Mouse (Mus musculus) monocyte, adult 5-6 weeks (primary cell): ENCODE measurements around the gene Fkbp1a. TPM values are rescaled to one million over a fixed set of nuclear protein-coding genes. Genes with fewer than 3 reads are reported as not detected.

Experiments
- ATAC-seq: fragments of 153-309, 156-312 bp; replicated peaks from 2 replicates; pipeline ENCODE4 v1.8.0; 2017; ENCODE audit warnings: mild to moderate bottlenecking; ENCODE audit not compliant: low TSS enrichment, insufficient number of reproducible peaks, severe bottlenecking, poor library complexity, low FRiP score
- total RNA-seq: library from RNA; stranded (forward); fragments of 200-1000, 200-491, 200-594 nt; gene quantifications from 3 replicates; pipeline ENCODE4 v1.2.3, GENCODE M21; 2017

Fkbp1a gene
- 3.5 to 27.0 TPM (median 23.8 TPM) in 3 replicates for total RNA-seq

- ATAC-seq = peak; percentile 85
These were observed at the start of gene Fkbp1a for GRCm38 (mm10) chr2:151542323-151543062. Gene Fkbp1a, plus strand, starts transcription at chr2:151542483.

- peak; percentile 96 for ATAC-seq
These were observed 48.1 kb upstream of the Fkbp1a start, which contains the start of gene Nsfl1c for GRCm38 (mm10) chr2:151494035-151494803. Gene Nsfl1c, plus strand, starts transcription at chr2:151494182.

DNA sequence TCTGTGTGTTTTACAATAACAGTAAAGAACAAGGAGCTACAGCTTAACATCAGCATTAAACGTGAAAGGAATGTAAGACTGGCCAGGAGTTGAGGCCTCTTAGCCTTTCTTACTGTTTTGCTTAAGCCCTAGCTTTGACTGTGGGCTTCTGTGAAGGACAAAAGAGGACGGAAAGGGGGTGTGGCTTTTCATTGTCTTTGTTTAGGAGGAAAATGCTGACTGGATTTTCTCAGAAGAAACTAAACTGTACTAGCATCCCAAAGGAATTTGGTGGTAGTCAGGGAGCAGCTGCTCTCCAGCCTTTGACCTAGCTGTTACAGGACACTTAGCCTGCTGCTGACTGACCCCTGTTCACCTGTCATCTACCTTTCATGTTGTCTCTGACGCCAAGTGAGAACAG is 43.9 kb upstream of the Fkbp1a start:
- ATAC-seq = no peak

DNA sequence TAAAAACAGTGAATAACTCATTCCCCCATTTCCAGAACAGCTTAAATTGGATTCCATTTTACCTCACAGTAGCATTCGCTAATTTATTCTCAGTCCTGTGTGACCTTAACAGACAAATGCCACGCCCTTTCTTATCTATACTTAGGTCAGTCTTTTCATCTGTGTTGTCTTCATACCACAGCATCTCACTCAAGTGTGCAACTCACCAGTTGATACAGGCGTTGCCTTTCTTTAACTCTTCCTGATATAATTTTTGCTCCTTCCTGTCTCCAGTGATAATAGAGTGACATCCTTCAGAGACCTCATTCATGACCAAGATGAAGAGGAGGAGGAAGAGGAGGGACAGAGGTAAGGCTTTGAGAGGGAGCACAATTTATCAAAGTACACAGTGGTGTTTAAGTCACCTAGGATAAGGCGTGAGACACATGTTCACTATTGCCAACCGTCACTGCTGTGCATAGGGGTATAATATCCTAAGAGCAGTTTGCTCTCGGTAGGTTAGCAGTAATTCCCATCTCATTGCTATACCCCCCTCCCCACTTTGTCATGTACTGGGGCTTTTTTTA is 41.8 kb upstream of the Fkbp1a start:
- ATAC-seq = no peak

GRCm38 (mm10) chr2:151504226-151504625 is 38.1 kb upstream of the Fkbp1a start:
- ATAC-seq = no peak

GRCm38 (mm10) chr2:151512199-151512598 is 30.1 kb upstream of the Fkbp1a start:
- no peak for ATAC-seq

GRCm38 (mm10) chr2:151513525-151514285 is 28.6 kb upstream of the Fkbp1a start:
- ATAC-seq = no peak

DNA sequence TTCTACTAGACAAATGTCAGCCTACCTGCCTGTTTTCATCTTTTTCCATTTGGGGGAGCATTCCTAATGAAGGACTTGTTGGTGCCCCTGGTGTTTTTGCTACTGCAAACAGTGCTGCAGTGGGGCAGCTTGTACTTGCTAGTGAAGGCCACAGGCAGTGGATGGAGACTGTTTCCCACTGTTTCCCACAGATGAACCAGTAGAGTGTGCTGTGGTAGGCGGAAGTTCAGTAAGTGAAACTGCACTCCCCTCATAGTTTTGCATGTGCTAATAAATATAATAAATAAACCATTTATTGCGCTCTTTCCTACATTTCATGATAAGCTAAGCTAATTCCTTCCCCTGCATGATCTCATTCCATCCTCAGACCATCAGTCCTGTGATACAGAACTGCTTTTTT is 23.3 kb upstream of the Fkbp1a start:
- ATAC-seq = no peak

DNA sequence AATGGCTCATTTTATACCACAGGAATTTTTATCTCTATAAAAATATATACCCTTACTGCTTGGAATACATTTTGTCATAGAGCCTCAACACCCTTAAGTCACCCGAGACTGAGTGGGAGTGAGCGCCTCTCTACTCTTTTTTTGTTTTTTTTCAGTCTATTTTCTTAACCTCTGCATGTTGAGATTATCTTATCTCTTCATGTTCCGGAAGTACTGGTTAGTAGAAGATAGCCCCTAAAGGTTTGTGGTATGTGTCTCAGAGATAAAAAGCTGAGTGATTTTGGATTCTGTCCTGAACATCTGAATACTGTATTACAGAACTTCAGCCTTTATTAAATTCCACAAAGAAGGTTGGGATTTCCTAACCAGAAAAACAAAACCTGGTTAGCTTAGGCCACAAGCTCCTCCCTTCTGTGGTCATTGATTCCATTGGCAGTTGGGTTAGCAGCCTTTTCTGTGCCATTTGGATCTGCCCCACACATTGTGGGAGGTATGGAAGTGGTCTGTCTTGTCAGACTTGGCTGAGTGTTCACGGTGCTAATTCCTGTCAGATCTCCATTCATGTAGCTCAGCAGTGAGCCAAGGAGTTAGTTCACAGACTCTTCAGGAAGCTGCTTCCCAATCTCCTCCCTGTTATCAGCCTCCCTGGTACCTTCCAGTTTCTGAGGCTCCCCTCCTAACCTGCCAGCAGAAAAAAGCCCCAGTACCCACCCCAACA is 17.8 kb upstream of the Fkbp1a start:
- ATAC-seq = no peak

- no peak for ATAC-seq
These were observed 16.8 kb upstream of the Fkbp1a start for GRCm38 (mm10) chr2:151525520-151525919.

DNA sequence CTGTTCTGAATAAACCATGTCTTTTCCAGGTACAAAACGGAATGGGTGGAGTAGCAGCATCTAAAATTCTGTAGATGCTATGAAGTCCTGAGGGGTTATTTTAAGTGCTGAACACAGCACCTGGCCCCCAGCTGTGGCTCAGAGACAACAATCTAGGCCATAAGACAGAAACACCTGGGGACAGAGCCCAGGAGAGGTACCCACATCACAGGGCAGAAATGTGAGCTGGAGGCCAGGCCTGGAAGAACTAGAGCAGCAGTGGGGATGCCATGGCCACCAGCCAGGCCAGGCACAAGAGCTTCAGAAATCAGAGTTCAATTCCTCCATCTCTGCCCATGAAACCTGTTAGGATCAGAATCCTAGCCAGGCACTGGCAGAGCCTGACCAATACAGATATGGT is 14.2 kb upstream of the Fkbp1a start:
- ATAC-seq = no peak

- ATAC-seq = no peak
These were observed 13.1 kb upstream of the Fkbp1a start for GRCm38 (mm10) chr2:151529169-151529568.

GRCm38 (mm10) chr2:151530378-151531230 is 11.7 kb upstream of the Fkbp1a start:
- no peak for ATAC-seq

GRCm38 (mm10) chr2:151533632-151534031 is 8.7 kb upstream of the Fkbp1a start:
- peak; percentile 42 for ATAC-seq

GRCm38 (mm10) chr2:151535961-151536617 is 6.2 kb upstream of the Fkbp1a start:
- no peak for ATAC-seq

DNA sequence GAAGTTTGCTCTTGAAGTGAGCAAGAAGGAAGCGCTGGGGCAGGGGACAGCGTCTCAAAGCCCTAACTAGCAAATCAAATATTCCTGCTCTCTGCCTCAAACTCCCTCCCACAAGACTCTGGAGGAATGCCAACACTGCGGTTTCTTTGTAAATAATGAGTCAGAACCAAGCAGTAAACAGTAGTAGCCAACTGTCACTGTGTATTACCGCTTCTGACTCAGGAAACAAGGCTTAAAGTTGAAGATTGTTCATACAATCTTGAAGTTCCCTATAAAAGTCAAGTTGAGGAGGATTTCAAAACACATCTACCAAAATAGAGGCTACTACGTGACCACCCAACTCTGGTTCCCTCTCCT is 5.7 kb upstream of the Fkbp1a start:
- ATAC-seq = peak; percentile 67

DNA sequence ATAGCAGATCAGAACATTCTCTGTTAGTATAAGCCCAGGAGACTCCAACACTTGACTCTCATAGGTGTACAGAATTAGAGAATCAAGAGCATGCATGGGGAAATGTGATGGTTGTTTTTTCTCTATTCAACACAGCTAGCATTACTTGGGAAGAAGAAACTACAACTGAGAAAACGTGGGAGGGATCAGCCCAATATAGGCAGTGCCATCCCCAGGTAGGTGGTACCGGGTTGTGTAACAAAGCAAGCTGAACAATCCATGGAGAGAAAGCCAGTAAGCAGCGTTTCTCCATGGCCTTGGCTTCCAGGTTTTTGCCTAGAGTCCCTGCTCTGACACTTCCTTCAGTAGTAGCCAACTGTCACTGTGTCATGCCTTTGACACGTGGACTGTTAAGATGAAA is 3.6 kb upstream of the Fkbp1a start:
- no peak for ATAC-seq
